Mouse (Mus musculus): ENCODE data around the gene 0610030E20Rik. TPM values are rescaled to one million over a fixed set of nuclear protein-coding genes. Genes with fewer than 3 reads are reported as not detected.

The 0610030E20Rik gene
- total and polyA plus RNA-seq, 2 experiments from 2014 or later = 11.9 to 12.0 TPM

DNA sequence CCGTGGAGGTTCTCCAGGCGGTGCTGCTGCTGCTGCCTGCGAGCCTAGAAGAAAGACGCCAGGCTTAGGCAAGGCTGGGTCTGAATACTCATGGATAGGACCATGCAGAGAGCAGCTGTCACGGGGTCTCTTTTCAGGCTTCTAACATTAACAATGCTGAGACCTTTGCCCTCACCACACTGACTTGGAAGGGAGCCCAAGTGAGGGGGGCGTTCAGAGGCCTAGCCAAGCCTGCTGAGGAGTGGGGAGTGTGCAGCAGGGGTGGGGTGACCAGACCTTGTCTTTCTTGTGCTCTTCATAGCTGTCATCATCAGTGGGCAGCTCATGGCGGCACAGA lies 13.4 kb downstream of the 0610030E20Rik start:
- TF ChIP-seq EP300 (IDR thresholded peaks at IDR 0.05; ENCODE audit: low read depth) (no peak), CTCF (IDR thresholded peaks at IDR 0.05; ENCODE audit: low read depth) (no peak)
- H3K27ac ChIP-seq (ENCODE audit: low read depth) = no peak overlapping the region

GRCm38 (mm10) chr6:72361121-72361551 lies 14.0 kb downstream of the 0610030E20Rik start:
- Histone ChIP-seq H3K4me3 (ENCODE audit: low read depth, low read length) (peak overlapping the region; percentile 73), H3K27ac (ENCODE audit: low read depth) (no peak overlapping the region), H3K27me3 (ENCODE audit: control insufficient read depth, insufficient read depth, low read length) (no peaks in the 10 kb centered on the region), H3K36me3 (replicated peaks; ENCODE audit: control insufficient read depth, insufficient read depth, low read length) (peaks cover 21% of the 10 kb centered on the region), H3K9ac (replicated peaks; ENCODE audit: low read depth, low read length) (peak overlapping the region; percentile 70), H3K9me3 (replicated peaks; ENCODE audit: control insufficient read depth, low read length) (no peaks in the 10 kb centered on the region), H3K4me2 (ENCODE audit: low read depth, low read length) (peak overlapping the region; percentile 85), H3K4me1 (ENCODE audit: control insufficient read depth, insufficient read depth) (peaks cover 12% of the 10 kb centered on the region)
- ATAC-seq (ENCODE audit: insufficient read depth, low read depth) = no peak
- no peak for DNase-seq (ENCODE audit: low spot score)
- TF ChIP-seq CTCF (IDR thresholded peaks at IDR 0.05; ENCODE audit: low read depth) = no peak
- TF ChIP-seq EP300 (IDR thresholded peaks at IDR 0.05; ENCODE audit: low read depth) = no peak
- 20% methylated on average over 5 of the region's 5 CpGs for WGBS

More for the DNA sequence above, 13.4 kb downstream of the 0610030E20Rik start:
- Histone ChIP-seq H3K36me3 (replicated peaks; ENCODE audit: control insufficient read depth, insufficient read depth, low read length) (peaks cover 21% of the 10 kb centered on the region), H3K4me1 (ENCODE audit: control insufficient read depth, insufficient read depth) (peaks cover 14% of the 10 kb centered on the region), H3K9me3 (replicated peaks; ENCODE audit: control insufficient read depth, low read length) (no peaks in the 10 kb centered on the region), H3K27me3 (ENCODE audit: control insufficient read depth, insufficient read depth, low read length) (no peaks in the 10 kb centered on the region), H3K4me2 (ENCODE audit: low read depth, low read length) (no peak overlapping the region), H3K9ac (replicated peaks; ENCODE audit: low read depth, low read length) (no peak overlapping the region), H3K4me3 (ENCODE audit: low read depth, low read length) (no peak overlapping the region)
- ATAC-seq (ENCODE audit: insufficient read depth, low read depth) = no peak
- DNase-seq (ENCODE audit: low spot score) = no peak
- WGBS = 65% methylated on average over 7 of the region's 7 CpGs

DNA sequence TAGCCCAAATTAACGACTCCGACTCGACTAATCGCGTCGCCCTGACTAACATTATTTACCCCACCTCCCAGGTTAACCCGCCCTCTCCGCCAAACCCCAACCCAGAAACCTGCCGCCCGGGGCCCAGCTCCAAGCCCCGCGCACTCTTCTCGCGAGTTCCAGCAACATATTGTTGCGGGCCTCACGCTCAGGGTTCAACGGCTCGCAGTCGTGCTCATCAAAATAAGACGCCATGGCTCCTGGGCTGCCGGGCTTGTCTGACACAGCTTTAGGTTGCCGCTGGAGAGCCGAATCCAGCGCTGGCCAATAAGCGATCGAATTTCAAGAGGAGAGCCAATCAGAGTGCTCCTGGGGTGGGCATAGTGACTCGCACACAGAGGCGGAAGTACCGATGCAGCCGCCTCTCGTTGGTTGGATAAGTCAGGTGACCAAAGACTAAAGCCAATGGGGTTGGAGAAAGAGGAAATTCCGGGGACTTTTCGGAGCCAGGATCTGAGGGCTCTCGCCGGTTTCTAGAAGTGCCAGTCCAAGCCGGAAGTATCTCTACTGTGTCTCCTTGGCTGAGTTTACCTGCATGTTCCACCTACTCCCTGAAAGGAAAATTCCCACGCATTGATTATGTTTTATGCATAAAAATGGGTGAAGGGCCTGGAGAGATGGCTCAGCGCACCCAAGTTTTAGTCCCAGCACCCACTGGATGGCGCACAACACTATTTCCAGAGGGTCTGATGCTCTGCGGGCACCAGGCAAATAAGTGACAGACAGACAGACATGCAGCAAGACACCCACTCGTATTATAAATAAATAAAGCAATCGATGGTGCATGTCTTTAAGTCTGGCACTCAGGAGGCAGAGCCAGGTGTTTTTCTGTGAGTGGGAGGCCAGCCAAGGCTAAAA lies 15.3 kb downstream of the 0610030E20Rik start:
- peak; percentile 99 for ATAC-seq (ENCODE audit: insufficient read depth, low read depth)
- DNase-seq (ENCODE audit: low spot score) = peak; percentile 98
- no peaks in the 10 kb centered on the region for H3K9me3 ChIP-seq (replicated peaks; ENCODE audit: control insufficient read depth, low read length)
- H3K27me3 ChIP-seq (ENCODE audit: control insufficient read depth, insufficient read depth, low read length) = no peaks in the 10 kb centered on the region
- peak overlapping the region; percentile 77 for H3K27ac ChIP-seq (ENCODE audit: low read depth)
- peak overlapping the region; percentile 73 for H3K4me3 ChIP-seq (ENCODE audit: low read depth, low read length)
- under 1% methylated on average over 42 of the region's 42 CpGs for WGBS
- TF ChIP-seq EP300 (IDR thresholded peaks at IDR 0.05; ENCODE audit: low read depth) (peak; percentile 87), CTCF (IDR thresholded peaks at IDR 0.05; ENCODE audit: low read depth) (peak; percentile 41)
- H3K4me2 ChIP-seq (ENCODE audit: low read depth, low read length) = peak overlapping the region; percentile 85
- peak overlapping the region; percentile 70 for H3K9ac ChIP-seq (replicated peaks; ENCODE audit: low read depth, low read length)
- peaks cover 21% of the 10 kb centered on the region for H3K36me3 ChIP-seq (replicated peaks; ENCODE audit: control insufficient read depth, insufficient read depth, low read length)
- peaks cover 9% of the 10 kb centered on the region for H3K4me1 ChIP-seq (ENCODE audit: control insufficient read depth, insufficient read depth)

DNA sequence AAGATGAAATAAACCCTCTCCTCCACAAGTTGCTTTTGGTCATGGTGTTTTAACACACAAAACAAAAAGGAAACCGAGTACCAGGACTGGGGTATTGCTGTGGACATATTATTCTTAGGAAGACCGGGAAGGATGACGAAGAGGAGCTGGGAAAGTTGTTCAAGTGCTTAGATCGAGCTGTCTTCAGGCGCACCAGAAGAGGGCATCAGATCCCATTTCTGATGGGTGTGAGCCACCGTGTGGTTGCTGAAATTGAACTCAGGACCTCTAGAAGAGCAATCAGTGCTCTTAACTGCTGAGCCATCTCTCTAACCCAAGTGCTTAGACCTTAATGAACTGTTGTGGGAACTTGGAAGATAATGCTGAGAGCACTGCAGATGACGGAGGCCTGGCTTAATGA lies 16.9 kb downstream of the 0610030E20Rik start:
- TF ChIP-seq EP300 (IDR thresholded peaks at IDR 0.05; ENCODE audit: low read depth) = no peak
- TF ChIP-seq CTCF (IDR thresholded peaks at IDR 0.05; ENCODE audit: low read depth) = peak; percentile 27
- no peaks in the 10 kb centered on the region for H3K9me3 ChIP-seq (replicated peaks; ENCODE audit: control insufficient read depth, low read length)
- H3K4me2 ChIP-seq (ENCODE audit: low read depth, low read length) = no peak overlapping the region
- no peaks in the 10 kb centered on the region for H3K27me3 ChIP-seq (ENCODE audit: control insufficient read depth, insufficient read depth, low read length)
- H3K36me3 ChIP-seq (replicated peaks; ENCODE audit: control insufficient read depth, insufficient read depth, low read length) = peaks cover 15% of the 10 kb centered on the region
- ATAC-seq (ENCODE audit: insufficient read depth, low read depth) (no peak), DNase-seq (ENCODE audit: low spot score) (no peak)
- no peak overlapping the region for H3K27ac ChIP-seq (ENCODE audit: low read depth)
- no peak overlapping the region for H3K4me3 ChIP-seq (ENCODE audit: low read depth, low read length)
- H3K9ac ChIP-seq (replicated peaks; ENCODE audit: low read depth, low read length) = no peak overlapping the region
- H3K4me1 ChIP-seq (ENCODE audit: control insufficient read depth, insufficient read depth) = peaks cover 9% of the 10 kb centered on the region
- 36% methylated on average over 7 of the region's 7 CpGs for WGBS

- 59% methylated on average over 6 of the region's 6 CpGs for WGBS
- no peak for ATAC-seq (ENCODE audit: insufficient read depth, low read depth)
- Histone ChIP-seq H3K9ac (replicated peaks; ENCODE audit: low read depth, low read length) (no peak overlapping the region), H3K36me3 (replicated peaks; ENCODE audit: control insufficient read depth, insufficient read depth, low read length) (0 out of 2 replicates have a peak, but pooled peaks cover 9% of the 10 kb centered on the region), H3K4me3 (ENCODE audit: low read depth, low read length) (no peak overlapping the region), H3K9me3 (replicated peaks; ENCODE audit: control insufficient read depth, low read length) (no peaks in the 10 kb centered on the region), H3K27me3 (ENCODE audit: control insufficient read depth, insufficient read depth, low read length) (no peaks in the 10 kb centered on the region), H3K27ac (ENCODE audit: low read depth) (no peak overlapping the region), H3K4me2 (ENCODE audit: low read depth, low read length) (no peak overlapping the region), H3K4me1 (ENCODE audit: control insufficient read depth, insufficient read depth) (peaks cover 9% of the 10 kb centered on the region)
- no peak for DNase-seq (ENCODE audit: low spot score)
- TF ChIP-seq EP300 (IDR thresholded peaks at IDR 0.05; ENCODE audit: low read depth) = no peak
- no peak for TF ChIP-seq CTCF (IDR thresholded peaks at IDR 0.05; ENCODE audit: low read depth)
These were observed 17.9 kb downstream of the 0610030E20Rik start for GRCm38 (mm10) chr6:72364985-72365384.

Measured in heart, postnatal 0 days (tissue).